Mouse (Mus musculus): Measurements from ENCODE around the gene Aff2. TPM values are rescaled to one million over a fixed set of nuclear protein-coding genes. Genes with fewer than 3 reads are reported as not detected.

The Aff2 gene
- total RNA-seq, 2 experiments from 2014 or later, result 2.0 to 2.8 TPM

DNA sequence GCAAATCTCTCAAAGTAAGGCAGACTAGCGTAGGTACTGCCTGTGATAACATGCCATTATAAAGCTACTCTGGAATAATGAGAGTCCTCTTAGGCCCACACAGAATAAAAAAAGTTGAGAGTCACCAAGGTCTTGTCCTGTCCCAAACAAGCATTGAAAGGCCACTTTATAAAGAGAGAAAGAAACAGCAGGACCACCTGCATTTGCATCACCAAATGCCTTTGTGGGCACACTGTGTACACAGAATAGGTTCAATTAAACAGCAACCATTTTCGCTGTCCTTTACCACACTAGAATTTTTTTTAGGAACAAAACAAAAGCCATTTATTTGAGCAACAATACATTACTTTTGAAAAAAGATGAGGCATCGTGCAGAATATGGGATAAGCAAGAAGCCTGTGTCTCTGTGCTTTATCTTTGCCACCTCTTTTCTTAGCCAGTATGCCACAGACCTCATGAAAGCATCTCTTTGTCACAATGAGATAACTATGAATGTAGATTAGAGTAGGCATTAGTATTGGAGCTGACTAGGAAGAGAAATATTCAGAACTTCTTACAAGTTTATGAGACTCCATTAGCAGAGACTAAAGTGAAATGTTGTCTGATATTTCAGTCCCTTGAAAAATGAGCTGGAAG, 385.0 kb downstream of the Aff2 start:
- DNase-seq, result no peak

DNA sequence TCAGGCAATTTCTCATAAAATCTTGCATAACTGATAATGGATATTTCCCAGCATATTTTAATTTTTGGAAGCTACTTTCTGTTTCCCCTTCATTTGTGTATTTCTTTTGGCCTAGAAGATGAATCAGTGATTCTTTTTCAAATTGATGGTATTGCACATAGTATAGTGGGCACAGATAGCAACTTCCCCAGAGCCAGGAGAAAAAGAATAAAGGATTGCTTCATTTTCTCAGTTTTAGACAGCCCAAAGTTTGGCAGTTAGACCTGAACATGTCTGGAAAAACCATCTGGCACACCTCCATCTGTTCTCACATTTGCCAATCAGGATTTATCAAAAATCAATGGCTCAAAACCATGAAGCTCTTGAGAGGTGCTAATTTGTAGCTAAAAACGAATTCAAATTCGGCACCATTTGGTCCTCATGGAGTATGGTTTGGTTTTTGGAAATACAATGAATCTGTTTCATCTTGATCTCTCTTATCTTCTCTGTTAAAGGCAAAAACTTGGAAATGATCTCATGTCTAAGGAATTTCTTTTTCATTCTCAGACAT, 441.9 kb downstream of the Aff2 start:
- no peak for DNase-seq

DNA sequence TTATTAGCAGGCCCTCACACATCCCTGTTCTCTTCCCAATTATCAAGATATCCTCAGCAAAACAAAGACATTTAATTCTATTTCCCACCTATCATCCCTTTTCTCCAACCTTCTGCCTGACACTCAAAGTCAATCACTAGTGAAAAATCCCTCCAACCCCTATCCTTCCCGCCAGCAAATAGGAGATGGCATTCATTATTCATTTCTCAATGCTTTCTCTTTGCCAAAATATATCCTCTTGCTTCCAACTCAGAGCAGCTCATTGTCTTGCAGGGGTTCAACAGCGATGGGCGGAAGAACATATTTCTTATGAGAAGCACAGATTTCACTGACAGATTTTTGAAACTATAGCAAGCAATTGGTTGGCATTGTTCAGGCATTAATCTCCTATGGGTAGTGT, 442.4 kb downstream of the Aff2 start:
- no peak for DNase-seq

- DNase-seq, result no peak
Measured at GRCm38 (mm10) chrX:69811798-69812197, 451.7 kb downstream of the Aff2 start.

GRCm38 (mm10) chrX:69815054-69815453, 455.0 kb downstream of the Aff2 start:
- DNase-seq, result no peak

DNA sequence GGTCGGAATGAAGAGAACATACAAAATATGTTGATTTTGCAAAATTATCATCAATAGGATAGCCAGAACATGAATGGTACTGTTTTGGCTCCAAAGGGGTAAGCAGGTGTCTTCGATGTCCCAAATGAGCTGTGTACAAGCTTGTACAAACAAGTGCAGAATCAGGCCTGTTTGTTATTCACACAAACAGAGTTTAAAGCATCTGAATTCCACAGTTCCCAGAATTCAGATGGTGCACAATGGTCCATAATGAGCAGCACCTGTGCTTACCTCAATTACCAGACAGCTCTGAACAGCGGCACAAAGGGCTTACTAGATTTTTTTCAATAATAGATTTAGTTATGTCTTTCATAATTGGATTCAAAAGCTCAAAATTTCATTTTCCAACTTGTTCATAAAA, 457.6 kb downstream of the Aff2 start:
- DNase-seq, result no peak

DNA sequence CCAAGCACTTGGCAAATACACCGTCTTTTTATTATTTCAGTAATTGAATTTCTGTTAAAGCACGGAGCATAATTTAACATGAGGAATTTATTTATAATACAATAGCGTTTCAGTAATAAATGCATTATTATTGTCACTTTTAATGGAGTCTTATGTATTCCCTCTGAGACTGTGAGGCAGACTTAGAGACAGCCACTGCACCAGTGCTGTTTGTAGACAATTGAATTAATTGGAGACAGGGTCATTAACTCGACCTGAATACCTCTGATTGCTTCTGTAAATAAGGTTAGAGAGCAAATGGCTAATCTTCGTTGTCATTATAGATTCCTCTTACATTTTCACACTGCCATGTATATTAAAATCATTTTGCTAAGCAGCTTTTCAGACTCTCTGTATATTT, 458.1 kb downstream of the Aff2 start:
- DNase-seq, result no peak

DNA sequence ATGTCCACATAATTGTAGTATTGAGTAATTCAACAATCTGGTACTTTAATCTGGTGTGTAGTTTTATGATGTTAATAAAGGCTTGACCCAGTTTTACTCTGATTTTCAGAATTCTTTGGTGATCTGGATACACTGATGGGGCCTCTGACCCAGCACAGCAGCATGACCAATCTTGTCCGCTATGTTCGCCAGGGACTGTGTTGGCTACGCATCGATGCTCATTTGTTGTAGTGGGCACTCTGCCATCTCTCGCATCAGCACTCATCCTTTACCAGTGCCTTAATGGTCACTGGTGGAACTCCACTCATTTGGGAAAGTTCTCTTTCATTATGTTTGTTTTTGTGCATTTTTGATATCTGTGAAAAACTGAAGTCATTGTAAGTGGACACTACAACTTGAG, 507.5 kb downstream of the Aff2 start:
- no peak for DNase-seq

- no peak for DNase-seq
Measured at GRCm38 (mm10) chrX:69891713-69892112, 531.6 kb downstream of the Aff2 start.
